Mouse (Mus musculus) embryonic facial prominence, embryonic 14.5 days (tissue): ENCODE measurements around the gene Gfpt1. TPM values are rescaled to one million over a fixed set of nuclear protein-coding genes. Genes with fewer than 3 reads are reported as not detected.

ENCODE experiments used
- ATAC-seq: fragments of 200-750 bp; cut with Nextera tagmentation; 2 replicates; pipeline ENCODE4 v1.8.0; 2017; ENCODE audit warnings: low read depth, moderate number of reproducible peaks, moderate TSS enrichment
- DNase-seq: peaks from one replicate; pipeline ENCODE4 v3.0.0-alpha.2; 2015; ENCODE audit warnings: low spot score
- H3K27ac ChIP-seq: fragments of 300-500 bp; sonication (generic); replicated peaks from 2 replicates; pipeline ENCODE4 v1.5.1; 2014; ENCODE audit warnings: low read depth, mild to moderate bottlenecking, low read length, moderate library complexity
- H3K27me3 ChIP-seq: fragments of 300-500 bp; sonication (generic); replicated peaks from 2 replicates; pipeline ENCODE4 v1.6.1; 2014; ENCODE audit warnings: low read length; ENCODE audit not compliant: control insufficient read depth, insufficient read depth
- H3K36me3 ChIP-seq: fragments of 300-500 bp; sonication (generic); 2 replicates; pipeline ENCODE4 v1.6.1; 2014; ENCODE audit warnings: low read length, mixed read lengths; ENCODE audit not compliant: control insufficient read depth, insufficient read depth
- H3K4me1 ChIP-seq: fragments of 300-500 bp; sonication (generic); 2 replicates; pipeline ENCODE4 v1.6.1; 2014; ENCODE audit warnings: antibody characterized with exemption, low read length; ENCODE audit not compliant: control insufficient read depth, insufficient read depth
- H3K4me2 ChIP-seq: fragments of 300-500 bp; sonication (generic); 2 replicates; pipeline ENCODE4 v1.6.1; 2014; ENCODE audit warnings: low read depth, mild to moderate bottlenecking, low read length, moderate library complexity, mixed read lengths
- H3K4me3 ChIP-seq: fragments of 300-500 bp; sonication (generic); 2 replicates; pipeline ENCODE4 v1.5.1; 2014; ENCODE audit warnings: low read depth, mild to moderate bottlenecking, low read length
- H3K9ac ChIP-seq: fragments of 300-500 bp; sonication (generic); 2 replicates; pipeline ENCODE4 v1.6.1; 2014; ENCODE audit warnings: low read depth, mild to moderate bottlenecking, low read length, moderate library complexity, mixed read lengths
- H3K9me3 ChIP-seq: fragments of 300-500 bp; sonication (generic); 2 replicates; pipeline ENCODE4 v1.6.1; 2016; ENCODE audit warnings: low read length; ENCODE audit not compliant: control insufficient read depth
- WGBS: fragments of 180-500 bp; shearing (Covaris S2); extraction: QIAGEN DNeasy Blood & Tissue Kit; methylation state at CpG from one replicate; pipeline ENCODE4 v1.1.7; 2014; 5-methylcytosine and 5-hydroxymethylcytosine counted together
- polyA plus RNA-seq: library from polyadenylated mRNA; unstranded; fragments of >200 nt; fragmentation: Nextera tagmentation; extraction: Ambion mirVana; gene quantifications from 2 replicates; pipeline ENCODE4 v1.2.1, GENCODE M21; 2014

The Gfpt1 gene
- polyA plus RNA-seq, 1 experiment from 2014 or later = 22.7 TPM

DNA sequence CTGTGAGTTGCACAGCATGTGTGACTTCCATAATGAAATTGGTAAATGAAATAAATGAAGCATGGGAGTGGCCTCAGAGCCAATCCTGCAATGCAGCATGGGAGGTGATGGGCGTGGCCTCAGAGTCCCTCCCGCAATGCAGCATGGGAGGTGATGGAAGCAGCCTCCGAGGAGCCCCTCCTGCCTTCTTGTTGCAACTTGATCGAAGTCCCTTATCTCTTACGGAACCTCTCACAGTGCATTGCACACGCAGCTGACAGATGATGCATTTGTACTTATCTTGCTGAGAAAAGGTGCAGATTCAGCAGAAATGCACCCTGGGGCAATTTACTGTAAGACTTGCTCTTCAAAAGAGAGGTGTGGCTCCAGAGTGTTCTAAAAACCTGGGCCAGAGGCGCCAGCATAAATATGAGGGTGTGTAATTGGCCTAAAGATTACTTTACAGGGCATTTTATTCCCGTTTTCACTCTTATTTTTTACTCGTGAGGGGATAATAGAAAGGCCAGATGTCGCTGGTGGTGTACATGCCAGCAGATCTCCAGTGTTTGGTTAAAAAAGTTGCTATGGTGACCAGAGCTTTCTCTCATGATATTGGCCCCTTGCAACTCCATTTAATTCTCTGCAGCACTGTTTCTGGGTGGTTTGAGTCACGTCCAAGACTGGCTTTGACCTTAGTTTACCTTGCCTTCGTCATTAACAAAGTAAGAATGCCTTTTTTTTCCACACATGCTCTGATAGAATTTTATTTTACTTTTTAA is 97.3 kb downstream of the Gfpt1 start:
- H3K27ac ChIP-seq = 0 out of 2 replicates have a peak overlapping the region, but pooled peaks have one; percentile 6
- no peak overlapping the region for H3K9ac ChIP-seq
- peaks cover 22% of the 10 kb centered on the region for H3K4me1 ChIP-seq
- H3K4me3 ChIP-seq = no peak overlapping the region
- no peaks in the 10 kb centered on the region for H3K9me3 ChIP-seq
- no peak overlapping the region for H3K4me2 ChIP-seq
- 69% methylated on average over 12 of the region's 12 CpGs for WGBS
- DNase-seq (peak; percentile 61), ATAC-seq (no peak)
- H3K27me3 ChIP-seq = no peaks in the 10 kb centered on the region
- peaks cover 25% of the 10 kb centered on the region for H3K36me3 ChIP-seq

Other genes with a start within 250 kb of the Gfpt1 start
- gene Anxa4, start 249.3 kb upstream of the Gfpt1 start, polyA plus RNA-seq = 44.1 and 46.7 TPM in 2 replicates
- 17.8 and 22.4 TPM in 2 replicates for gene Aak1, start 193.3 kb upstream of the Gfpt1 start, polyA plus RNA-seq
- 104 and 107 TPM in 2 replicates for gene Nfu1, start 33.6 kb upstream of the Gfpt1 start, polyA plus RNA-seq
- gene D6Ertd527e, start 61.9 kb downstream of the Gfpt1 start, polyA plus RNA-seq = 0.25 and 0.59 TPM in 2 replicates